Mouse (Mus musculus): ENCODE results near the gene Hist1h2bh. TPM values are rescaled to one million over a fixed set of nuclear protein-coding genes. Genes with fewer than 3 reads are reported as not detected.
A peak's percentile ranks its signal among the peaks of the same experiment; 100 is the strongest.
"Not testable (repeated sequence)": the region's sequence is repeated elsewhere in the genome, so short reads cannot be mapped to it uniquely, and the experiment has no call there.

The Hist1h2bh gene
- polyA plus RNA-seq, 1 experiment from 2014 or later = 0.76 TPM

DNA sequence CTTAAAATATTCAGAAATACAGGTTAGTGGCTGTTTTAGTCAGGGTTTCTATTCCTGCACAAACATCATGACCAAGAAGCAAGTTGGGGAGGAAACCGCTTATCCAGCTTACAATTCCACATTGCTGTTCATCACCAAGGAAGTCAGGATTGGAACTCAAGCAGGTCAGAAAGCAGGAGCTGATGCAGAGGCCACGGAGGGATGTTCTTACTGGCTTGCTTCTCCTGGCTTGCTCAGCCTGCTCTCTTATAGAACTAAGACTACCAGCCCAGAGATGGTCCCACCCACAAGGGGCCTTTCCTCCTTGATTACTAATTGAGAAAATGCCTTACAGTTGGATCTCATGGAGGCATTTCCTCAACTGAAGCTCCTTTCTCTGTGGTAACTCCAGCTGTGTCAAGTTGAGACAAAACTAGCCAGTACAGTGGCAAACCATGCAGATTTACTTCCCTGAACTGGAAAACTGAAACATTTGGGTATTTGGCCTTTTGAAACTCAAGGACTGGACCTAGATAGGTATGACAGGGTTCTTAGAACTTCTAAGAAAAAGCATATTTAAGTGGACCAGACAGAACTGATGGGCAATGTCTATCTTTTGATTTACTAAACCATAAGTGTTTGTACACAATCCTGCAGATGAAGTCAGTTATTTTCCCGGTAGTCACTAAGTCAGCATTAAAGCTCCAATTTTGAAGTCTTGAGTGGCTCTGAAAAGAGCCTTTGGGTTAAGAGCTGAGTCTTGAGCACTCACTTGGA is 789 bp downstream of the Hist1h2bh start:
- Histone ChIP-seq H3K9ac (peak overlapping the region; percentile 71), H3K4me1 (peaks cover 17% of the 10 kb centered on the region), H3K4me2 (peak overlapping the region; percentile 70), H3K27ac (peak overlapping the region; percentile 89), H3K4me3 (peak overlapping the region; percentile 46)
- H3K36me3 ChIP-seq (ENCODE audit: poor library complexity, severe bottlenecking); H3K27me3 ChIP-seq; H3K9me3 ChIP-seq (replicated peaks); ATAC-seq: not testable (repeated sequence)
- WGBS = 7% methylated on average over 3 of the region's 3 CpGs

DNA sequence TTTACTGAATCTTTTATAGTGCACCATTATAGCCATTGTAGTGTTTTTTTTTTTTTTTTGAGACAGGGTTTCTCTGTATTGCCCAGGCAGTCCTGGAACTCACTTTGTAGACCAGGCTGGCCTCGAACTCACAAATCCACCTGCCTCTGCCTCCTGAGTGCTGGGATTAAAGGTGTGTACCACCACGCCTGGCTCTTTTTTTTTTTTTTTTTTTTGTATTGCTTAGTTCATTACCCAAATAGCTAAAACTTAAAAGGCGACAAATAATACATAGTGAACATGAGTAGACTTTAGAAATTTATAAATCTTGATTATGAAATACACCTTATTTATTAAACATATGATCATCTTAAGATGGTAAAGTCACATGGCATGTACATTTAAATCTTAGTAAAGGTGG is 1.7 kb downstream of the Hist1h2bh start:
- 80% methylated on average over 3 of the region's 3 CpGs for WGBS
- Histone ChIP-seq H3K4me1 (peaks cover 27% of the 10 kb centered on the region), H3K27ac (no peak overlapping the region), H3K9me3 (replicated peaks) (no peaks in the 10 kb centered on the region), H3K27me3 (no peaks in the 10 kb centered on the region), H3K36me3 (ENCODE audit: poor library complexity, severe bottlenecking) (no peaks in the 10 kb centered on the region), H3K4me2 (no peak overlapping the region), H3K9ac (no peak overlapping the region), H3K4me3 (no peak overlapping the region)
- no peak for ATAC-seq

DNA sequence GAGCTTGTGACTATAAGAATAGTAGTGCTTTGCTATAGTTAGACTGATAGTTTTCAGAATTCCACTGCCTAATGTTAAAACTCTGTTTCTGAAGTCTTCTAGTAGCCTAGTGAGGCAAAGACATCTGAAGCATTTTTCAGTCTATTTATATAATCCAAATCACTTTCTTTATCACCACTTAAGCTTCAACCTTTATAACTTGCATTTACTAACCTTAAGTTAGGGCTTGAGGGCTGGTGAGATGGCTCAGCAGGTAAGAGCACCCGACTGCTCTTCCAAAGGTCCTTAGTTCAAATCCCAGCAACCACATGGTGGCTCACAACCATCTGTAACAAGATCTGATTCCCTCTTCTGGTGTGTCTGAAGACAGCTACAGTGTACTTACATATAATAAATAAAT is 3.4 kb downstream of the Hist1h2bh start:
- not testable (repeated sequence) for H3K36me3 ChIP-seq (ENCODE audit: poor library complexity, severe bottlenecking); H3K27ac ChIP-seq; H3K9me3 ChIP-seq (replicated peaks); H3K4me3 ChIP-seq; H3K9ac ChIP-seq; H3K4me2 ChIP-seq; H3K27me3 ChIP-seq; ATAC-seq
- WGBS = 75% methylated on average over 1 of the region's 1 CpGs
- H3K4me1 ChIP-seq = peaks cover 29% of the 10 kb centered on the region

DNA sequence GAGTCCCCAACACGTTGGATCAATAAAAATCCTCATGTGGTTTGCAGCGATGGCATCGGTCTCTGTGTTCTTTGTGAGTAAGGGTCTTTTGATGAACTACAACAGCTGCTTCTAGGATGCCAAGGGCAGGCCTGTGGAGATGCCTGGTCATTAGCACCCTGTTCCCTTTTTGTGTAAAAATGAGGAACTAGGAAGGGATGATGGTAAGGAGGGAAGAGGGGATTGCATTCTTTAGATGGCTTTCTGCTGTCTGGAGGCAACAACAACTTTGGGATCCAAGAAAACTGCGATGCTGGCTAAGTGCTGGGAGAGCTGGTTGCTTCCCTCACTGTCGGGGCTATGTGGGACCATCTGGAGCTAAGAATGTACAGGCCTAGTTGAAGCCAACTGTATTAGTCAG is 4.9 kb downstream of the Hist1h2bh start:
- Histone ChIP-seq H3K9me3 (replicated peaks) (no peaks in the 10 kb centered on the region), H3K9ac (no peak overlapping the region), H3K27ac (no peak overlapping the region), H3K4me3 (no peak overlapping the region), H3K4me2 (no peak overlapping the region), H3K36me3 (ENCODE audit: poor library complexity, severe bottlenecking) (no peaks in the 10 kb centered on the region), H3K27me3 (no peaks in the 10 kb centered on the region), H3K4me1 (peaks cover 37% of the 10 kb centered on the region)
- ATAC-seq = no peak
- 78% methylated on average over 5 of the region's 5 CpGs for WGBS

DNA sequence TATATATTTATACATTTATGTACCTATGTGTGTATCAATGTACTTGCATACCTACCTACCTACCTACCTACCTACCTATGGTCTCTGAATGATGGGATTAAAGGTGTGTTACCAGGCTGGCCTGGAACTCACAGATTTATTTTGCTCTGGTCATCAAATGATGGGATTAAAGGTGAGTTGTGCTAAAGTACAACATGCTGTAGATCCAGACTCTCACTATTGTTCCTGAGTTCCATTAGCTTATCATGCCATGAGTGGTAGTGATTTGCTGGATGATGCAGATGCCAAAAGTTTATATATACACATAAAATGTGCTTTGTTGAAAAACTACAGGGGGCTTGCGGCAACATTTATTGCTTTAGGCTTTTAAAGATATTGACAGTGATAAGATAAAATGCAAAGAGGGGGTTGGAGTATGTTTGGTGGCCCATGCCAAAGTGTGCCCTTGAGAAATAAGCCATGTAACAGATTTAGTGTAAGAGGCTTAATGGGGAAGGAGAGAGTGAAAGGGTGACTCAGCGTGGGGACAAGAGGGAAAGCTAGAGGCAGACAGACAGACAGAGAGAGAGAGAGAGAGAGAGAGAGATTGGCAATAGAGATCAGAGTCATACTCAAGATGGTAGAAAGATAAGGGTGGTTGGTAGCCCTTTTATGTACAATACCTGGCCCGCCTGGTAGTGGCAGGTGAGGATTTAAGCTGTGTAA is 6.0 kb downstream of the Hist1h2bh start:
- Histone ChIP-seq H3K27ac (no peak overlapping the region), H3K27me3 (no peaks in the 10 kb centered on the region), H3K4me3 (peak overlapping the region; percentile 58), H3K4me2 (peak overlapping the region; percentile 61), H3K4me1 (peaks cover 41% of the 10 kb centered on the region), H3K36me3 (ENCODE audit: poor library complexity, severe bottlenecking) (no peaks in the 10 kb centered on the region), H3K9ac (peak overlapping the region; percentile 70), H3K9me3 (replicated peaks) (no peaks in the 10 kb centered on the region)
- WGBS = 79% methylated on average over 3 of the region's 3 CpGs
- no peak for ATAC-seq

DNA sequence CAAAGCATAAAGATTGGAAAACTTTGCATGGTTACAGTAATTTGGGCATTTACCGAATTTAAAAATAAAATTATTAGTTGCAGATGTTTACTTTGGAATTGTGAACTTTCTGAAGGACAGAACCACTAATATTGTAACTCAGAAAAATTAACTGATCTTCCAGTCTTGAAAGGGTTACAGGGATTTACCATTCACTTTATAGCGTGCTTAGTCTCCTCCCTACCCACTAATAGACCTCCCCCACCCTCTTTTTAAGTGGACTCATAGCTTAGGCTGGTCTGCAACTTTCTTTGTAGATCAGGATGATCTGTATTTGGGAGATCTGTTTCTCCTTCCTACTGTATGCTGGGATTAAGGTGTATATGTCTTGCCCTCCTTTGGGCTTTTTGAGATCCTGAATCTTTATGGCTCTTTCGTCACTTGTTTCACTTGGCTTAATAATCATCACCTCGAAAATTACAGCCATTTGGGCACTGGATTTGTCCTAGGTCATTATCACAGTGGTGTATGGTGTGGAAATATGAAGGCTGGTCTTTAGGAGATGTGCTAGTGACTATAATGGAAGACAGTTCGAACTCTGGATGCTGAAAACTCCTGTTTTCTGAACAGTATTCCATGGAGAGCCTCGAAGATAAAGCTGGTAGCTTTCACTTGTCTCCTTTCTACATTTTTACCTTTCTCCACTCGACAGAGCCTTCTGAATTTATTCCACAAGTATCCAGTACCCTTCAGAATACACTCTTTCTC is 6.9 kb downstream of the Hist1h2bh start:
- Histone ChIP-seq H3K27me3 (no peaks in the 10 kb centered on the region), H3K27ac (peak overlapping the region; percentile 48), H3K4me2 (peak overlapping the region; percentile 61), H3K4me3 (peak overlapping the region; percentile 58), H3K36me3 (ENCODE audit: poor library complexity, severe bottlenecking) (no peaks in the 10 kb centered on the region), H3K4me1 (peaks cover 42% of the 10 kb centered on the region), H3K9ac (peak overlapping the region; percentile 79), H3K9me3 (replicated peaks) (no peaks in the 10 kb centered on the region)
- no peak for ATAC-seq
- 16% methylated on average over 7 of the region's 7 CpGs for WGBS

DNA sequence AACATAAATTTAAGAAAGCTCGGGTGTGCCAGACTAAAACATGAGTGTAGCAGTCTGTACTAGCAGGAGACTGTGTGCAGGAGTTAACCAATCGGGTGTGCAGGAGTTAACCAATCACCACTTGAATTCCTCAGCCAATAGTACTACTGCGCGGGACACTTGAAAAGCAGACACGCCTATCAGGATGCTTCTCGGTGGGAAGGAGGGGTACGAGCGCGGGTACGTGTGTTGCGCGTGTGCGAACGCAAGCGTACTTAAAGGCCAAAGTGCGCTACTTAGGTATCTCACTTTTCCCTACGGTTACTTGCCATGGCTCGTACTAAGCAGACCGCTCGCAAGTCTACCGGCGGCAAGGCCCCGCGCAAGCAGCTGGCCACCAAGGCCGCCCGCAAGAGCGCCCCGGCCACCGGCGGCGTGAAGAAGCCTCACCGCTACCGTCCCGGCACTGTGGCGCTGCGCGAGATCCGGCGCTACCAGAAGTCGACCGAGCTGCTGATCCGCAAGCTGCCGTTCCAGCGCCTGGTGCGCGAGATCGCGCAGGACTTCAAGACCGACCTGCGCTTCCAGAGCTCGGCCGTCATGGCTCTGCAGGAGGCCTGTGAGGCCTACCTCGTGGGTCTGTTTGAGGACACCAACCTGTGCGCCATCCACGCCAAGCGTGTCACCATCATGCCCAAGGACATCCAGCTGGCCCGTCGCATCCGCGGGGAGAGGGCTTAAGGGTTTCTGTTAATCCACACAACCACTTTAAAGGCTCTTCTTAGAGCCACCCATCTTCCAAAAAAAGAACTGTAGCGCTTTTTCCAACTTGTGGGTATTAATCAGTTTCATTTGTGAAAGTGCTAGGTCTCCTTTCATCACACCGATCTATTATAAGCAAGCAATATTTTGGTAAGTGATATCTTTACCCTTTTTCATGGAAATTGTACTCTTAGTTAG is 7.8 kb downstream of the Hist1h2bh start, which contains the start of gene Hist1h3g:
Hist1h3g (plus strand) TSS at position 286 of the 939 bp plus-strand sequence.
- not testable (repeated sequence) for H3K27me3 ChIP-seq; H3K9me3 ChIP-seq (replicated peaks); H3K36me3 ChIP-seq (ENCODE audit: poor library complexity, severe bottlenecking)
- WGBS = under 1% methylated on average over 42 of the region's 62 CpGs
- peak; percentile 92 for ATAC-seq
- H3K4me2 ChIP-seq = peak within 1 kb of the TSS; percentile 61
- peaks cover 42% of the 10 kb centered on the region for H3K4me1 ChIP-seq
- H3K4me3 ChIP-seq = peak within 1 kb of the TSS; percentile 58
- peak within 1 kb of the TSS; percentile 98 for H3K27ac ChIP-seq
- H3K9ac ChIP-seq = peak within 1 kb of the TSS; percentile 79

DNA sequence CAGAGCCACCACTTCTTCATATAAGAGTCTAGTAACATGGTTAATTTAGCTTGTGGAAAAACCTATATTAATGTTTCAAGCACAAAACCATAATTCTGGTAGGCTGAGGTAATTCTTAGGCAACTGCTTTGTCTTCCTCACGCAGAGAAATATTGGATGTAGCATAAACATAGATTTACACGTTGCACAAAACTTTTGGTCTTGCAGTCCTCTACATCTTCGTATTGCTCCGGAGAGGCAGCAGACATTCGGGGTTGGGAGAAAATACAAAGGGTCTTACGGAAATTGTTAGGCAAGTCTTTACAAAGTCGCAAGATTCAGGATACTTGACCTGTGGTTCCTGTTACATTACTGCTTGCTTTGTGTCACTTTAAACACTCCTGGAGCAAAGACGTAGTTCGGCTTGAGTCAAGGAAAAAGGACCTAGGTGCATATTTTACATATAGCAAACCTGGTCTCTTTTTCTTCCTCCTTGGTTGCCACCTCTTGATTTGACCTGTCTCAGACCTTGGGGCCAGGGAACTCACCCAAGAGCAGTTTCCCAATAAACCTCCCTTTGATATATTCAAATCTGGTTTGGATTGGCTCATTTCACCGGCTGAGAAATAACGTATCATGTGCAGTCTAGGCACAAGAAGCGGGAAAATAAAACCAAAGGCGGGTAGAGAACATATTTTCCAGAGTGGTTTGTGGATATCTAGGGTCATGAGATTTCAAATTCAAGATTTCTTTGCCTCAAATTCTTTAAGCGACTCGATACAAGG is 8.6 kb downstream of the Hist1h2bh start:
- H3K36me3 ChIP-seq (ENCODE audit: poor library complexity, severe bottlenecking) = no peaks in the 10 kb centered on the region
- ATAC-seq = no peak
- H3K4me1 ChIP-seq = peaks cover 46% of the 10 kb centered on the region
- peak overlapping the region; percentile 98 for H3K27ac ChIP-seq
- H3K27me3 ChIP-seq = no peaks in the 10 kb centered on the region
- peak overlapping the region; percentile 73 for H3K9ac ChIP-seq
- H3K4me3 ChIP-seq = peak overlapping the region; percentile 58
- no peaks in the 10 kb centered on the region for H3K9me3 ChIP-seq (replicated peaks)
- peak overlapping the region; percentile 61 for H3K4me2 ChIP-seq
- under 1% methylated on average over 15 of the region's 15 CpGs for WGBS

DNA sequence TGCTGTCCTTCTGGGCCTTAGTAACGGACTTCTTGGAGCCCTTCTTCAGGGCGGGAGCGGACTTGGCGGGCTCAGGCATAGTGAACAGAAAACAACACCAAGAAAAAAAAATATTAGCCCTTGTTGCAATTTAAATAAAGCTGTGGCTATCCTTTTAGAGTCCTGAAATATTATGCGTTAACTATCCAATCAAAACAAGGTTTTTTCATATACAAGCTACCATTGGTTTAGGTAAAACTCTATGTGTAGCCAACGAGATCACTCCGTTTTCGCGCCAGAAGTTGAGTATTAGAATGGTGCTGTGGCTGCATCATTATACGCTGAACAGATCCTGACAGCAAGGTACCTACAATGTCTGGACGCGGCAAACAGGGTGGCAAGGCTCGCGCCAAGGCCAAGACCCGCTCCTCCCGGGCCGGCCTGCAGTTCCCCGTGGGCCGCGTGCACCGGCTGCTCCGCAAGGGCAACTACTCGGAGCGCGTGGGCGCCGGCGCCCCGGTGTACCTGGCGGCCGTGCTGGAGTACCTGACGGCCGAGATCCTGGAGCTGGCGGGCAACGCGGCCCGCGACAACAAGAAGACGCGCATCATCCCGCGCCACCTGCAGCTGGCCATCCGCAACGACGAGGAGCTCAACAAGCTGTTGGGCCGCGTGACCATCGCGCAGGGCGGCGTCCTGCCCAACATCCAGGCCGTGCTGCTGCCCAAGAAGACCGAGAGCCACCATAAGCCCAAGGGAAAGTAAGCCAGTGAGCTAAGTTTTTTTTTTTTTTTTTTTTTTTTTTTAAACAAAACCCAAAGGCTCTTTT is 9.4 kb downstream of the Hist1h2bh start, which contains the start of gene Hist1h2af:
Hist1h2af (plus strand) TSS at position 347 of the 808 bp plus-strand sequence.
- peak within 1 kb of the TSS; percentile 85 for H3K9ac ChIP-seq
- H3K4me2 ChIP-seq = peak within 1 kb of the TSS; percentile 61
- peaks cover 52% of the 10 kb centered on the region for H3K4me1 ChIP-seq
- WGBS = under 1% methylated on average over 27 of the region's 53 CpGs
- H3K9me3 ChIP-seq (replicated peaks); H3K36me3 ChIP-seq (ENCODE audit: poor library complexity, severe bottlenecking); H3K27me3 ChIP-seq: not testable (repeated sequence)
- peak; percentile 46 for ATAC-seq
- peak within 1 kb of the TSS; percentile 98 for H3K27ac ChIP-seq
- peak within 1 kb of the TSS; percentile 58 for H3K4me3 ChIP-seq
